Mouse (Mus musculus) limb, embryonic 13.5 days (tissue): ENCODE results near the gene Bnc1. TPM values are rescaled to one million over a fixed set of nuclear protein-coding genes. Genes with fewer than 3 reads are reported as not detected.

ENCODE experiments used
- ATAC-seq: fragments of 200-750 bp; cut with Nextera tagmentation; 2 replicates; pipeline ENCODE4 v1.8.0; 2017; ENCODE audit warnings: low read depth, moderate number of reproducible peaks, moderate TSS enrichment; ENCODE audit not compliant: low FRiP score
- H3K27ac ChIP-seq: fragments of 300-500 bp; sonication (generic); 2 replicates; pipeline ENCODE4 v1.5.1; 2015; ENCODE audit warnings: inconsistent platforms, mild to moderate bottlenecking, moderate library complexity
- H3K27me3 ChIP-seq: fragments of 300-500 bp; sonication (generic); 2 replicates; pipeline ENCODE4 v1.6.1; 2015; ENCODE audit warnings: mild to moderate bottlenecking, inconsistent platforms
- H3K36me3 ChIP-seq: fragments of 300-500 bp; sonication (generic); 2 replicates; pipeline ENCODE4 v1.6.1; 2015; ENCODE audit warnings: inconsistent platforms, mild to moderate bottlenecking, moderate library complexity
- H3K4me1 ChIP-seq: fragments of 300-500 bp; sonication (generic); 2 replicates; pipeline ENCODE4 v1.6.1; 2015; ENCODE audit warnings: inconsistent platforms
- H3K4me2 ChIP-seq: fragments of 300-500 bp; sonication (generic); replicated peaks from 2 replicates; pipeline ENCODE4 v1.6.1; 2015; ENCODE audit warnings: inconsistent platforms, mild to moderate bottlenecking, moderate library complexity
- H3K4me3 ChIP-seq: fragments of 300-500 bp; sonication (generic); 2 replicates; pipeline ENCODE4 v1.5.1; 2015; ENCODE audit warnings: moderate library complexity, mild to moderate bottlenecking, inconsistent platforms
- H3K9ac ChIP-seq: fragments of 300-500 bp; sonication (generic); 2 replicates; pipeline ENCODE4 v1.6.1; 2015; ENCODE audit warnings: mild to moderate bottlenecking, inconsistent platforms
- H3K9me3 ChIP-seq: fragments of 300-500 bp; sonication (generic); 2 replicates; pipeline ENCODE4 v1.6.1; 2016; ENCODE audit warnings: inconsistent platforms
- WGBS: fragments of 180-500 bp; shearing (Covaris S2); methylation state at CpG from one replicate; pipeline ENCODE4 v1.1.7; 2015; 5-methylcytosine and 5-hydroxymethylcytosine counted together
- polyA plus RNA-seq: library from polyadenylated mRNA; unstranded; fragments of >200 nt; fragmentation: Nextera tagmentation; extraction: Ambion mirVana; gene quantifications from 2 replicates; pipeline ENCODE4 v1.2.1, GENCODE M21; 2015

The Bnc1 gene
- 2.2 and 2.3 TPM in 2 replicates for polyA plus RNA-seq

GRCm38 (mm10) chr7:81992131-81993061 is at the start of gene Bnc1:
Gene Bnc1 (minus strand): TSS chr7:81992292.
- Histone ChIP-seq H3K4me1 (peaks cover 40% of the 10 kb centered on the region), H3K9ac (peak within 1 kb of the TSS; percentile 66), H3K4me3 (peak within 1 kb of the TSS; percentile 60), H3K4me2 (peak within 1 kb of the TSS; percentile 91), H3K9me3 (no peaks in the 10 kb centered on the region), H3K27ac (peak within 1 kb of the TSS; percentile 15; the same call in 1 of the 2 replicates), H3K36me3 (no peaks in the 10 kb centered on the region), H3K27me3 (peaks cover 90% of the 10 kb centered on the region)
- peak; percentile 35; the same call in 1 of the 2 replicates for ATAC-seq
- WGBS = under 1% methylated on average over 78 of the region's 105 CpGs

GRCm38 (mm10) chr7:82033347-82033746 is 41.3 kb upstream of the Bnc1 start:
- no peak overlapping the region for H3K4me2 ChIP-seq
- 53% methylated on average over 1 of the region's 1 CpGs for whole genome bisulfite sequencing
- no peak overlapping the region for H3K27ac ChIP-seq
- H3K36me3 ChIP-seq = no peaks in the 10 kb centered on the region
- 0 out of 2 replicates have a peak, but pooled peaks cover 7% of the 10 kb centered on the region for H3K4me1 ChIP-seq
- no peaks in the 10 kb centered on the region for H3K9me3 ChIP-seq
- no peaks in the 10 kb centered on the region for H3K27me3 ChIP-seq
- H3K9ac ChIP-seq = no peak overlapping the region
- ATAC-seq = no peak
- no peak overlapping the region for H3K4me3 ChIP-seq

GRCm38 (mm10) chr7:82029666-82030065 is 37.6 kb upstream of the Bnc1 start:
- ATAC-seq = no peak
- no peak overlapping the region for H3K27ac ChIP-seq
- no peak overlapping the region for H3K4me2 ChIP-seq
- H3K27me3 ChIP-seq = no peaks in the 10 kb centered on the region
- H3K4me3 ChIP-seq = no peak overlapping the region
- no peaks in the 10 kb centered on the region for H3K9me3 ChIP-seq
- no peaks in the 10 kb centered on the region for H3K36me3 ChIP-seq
- 63% methylated on average over 9 of the region's 9 CpGs for WGBS
- H3K9ac ChIP-seq = no peak overlapping the region
- H3K4me1 ChIP-seq = 0 out of 2 replicates have a peak, but pooled peaks cover 10% of the 10 kb centered on the region

GRCm38 (mm10) chr7:82025802-82026201 is 33.7 kb upstream of the Bnc1 start:
- Histone ChIP-seq H3K4me1 (0 out of 2 replicates have a peak, but pooled peaks cover 10% of the 10 kb centered on the region), H3K4me2 (no peak overlapping the region), H3K27ac (no peak overlapping the region), H3K27me3 (no peaks in the 10 kb centered on the region), H3K9ac (no peak overlapping the region), H3K9me3 (no peaks in the 10 kb centered on the region), H3K4me3 (no peak overlapping the region), H3K36me3 (no peaks in the 10 kb centered on the region)
- 29% methylated on average over 2 of the region's 2 CpGs for WGBS
- ATAC-seq = no peak

GRCm38 (mm10) chr7:82023676-82024075 is 31.6 kb upstream of the Bnc1 start:
- no peak overlapping the region for H3K9ac ChIP-seq
- no peaks in the 10 kb centered on the region for H3K27me3 ChIP-seq
- H3K9me3 ChIP-seq = no peaks in the 10 kb centered on the region
- H3K36me3 ChIP-seq = no peaks in the 10 kb centered on the region
- ATAC-seq = no peak
- WGBS = 85% methylated on average over 2 of the region's 2 CpGs
- H3K4me3 ChIP-seq = no peak overlapping the region
- no peak overlapping the region for H3K27ac ChIP-seq
- no peak overlapping the region for H3K4me2 ChIP-seq
- 0 out of 2 replicates have a peak, but pooled peaks cover 3% of the 10 kb centered on the region for H3K4me1 ChIP-seq

GRCm38 (mm10) chr7:82022404-82022803 is 30.3 kb upstream of the Bnc1 start:
- Histone ChIP-seq H3K9me3 (no peaks in the 10 kb centered on the region), H3K4me1 (peaks cover 5% of the 10 kb centered on the region), H3K27ac (no peak overlapping the region), H3K4me2 (no peak overlapping the region), H3K9ac (no peak overlapping the region), H3K36me3 (no peaks in the 10 kb centered on the region), H3K27me3 (peaks cover 11% of the 10 kb centered on the region), H3K4me3 (no peak overlapping the region)
- 92% methylated on average over 1 of the region's 1 CpGs for WGBS
- no peak for ATAC-seq

GRCm38 (mm10) chr7:82018031-82018430 is 25.9 kb upstream of the Bnc1 start:
- no peak overlapping the region for H3K27ac ChIP-seq
- no peak overlapping the region for H3K4me3 ChIP-seq
- H3K36me3 ChIP-seq = no peaks in the 10 kb centered on the region
- H3K9me3 ChIP-seq = no peaks in the 10 kb centered on the region
- peaks cover 11% of the 10 kb centered on the region for H3K4me1 ChIP-seq
- peaks cover 39% of the 10 kb centered on the region for H3K27me3 ChIP-seq
- ATAC-seq = no peak
- H3K4me2 ChIP-seq = no peak overlapping the region
- 96% methylated on average over 2 of the region's 2 CpGs for WGBS
- H3K9ac ChIP-seq = no peak overlapping the region

- H3K36me3 ChIP-seq = no peaks in the 10 kb centered on the region
- peaks cover 45% of the 10 kb centered on the region for H3K27me3 ChIP-seq
- H3K9ac ChIP-seq = 0 out of 2 replicates have a peak overlapping the region, but pooled peaks have one; percentile 19
- H3K4me1 ChIP-seq = peaks cover 17% of the 10 kb centered on the region
- no peak for ATAC-seq
- H3K4me2 ChIP-seq = peak overlapping the region; percentile 57
- WGBS = 7% methylated on average over 25 of the region's 25 CpGs
- peak overlapping the region; percentile 27 for H3K4me3 ChIP-seq
- no peaks in the 10 kb centered on the region for H3K9me3 ChIP-seq
- H3K27ac ChIP-seq = no peak overlapping the region
Measured at GRCm38 (mm10) chr7:82016751-82017710, 24.9 kb upstream of the Bnc1 start.

- Histone ChIP-seq H3K27me3 (peaks cover 42% of the 10 kb centered on the region), H3K4me1 (peaks cover 22% of the 10 kb centered on the region), H3K27ac (no peak overlapping the region), H3K4me3 (no peak overlapping the region), H3K9me3 (no peaks in the 10 kb centered on the region), H3K4me2 (peak overlapping the region; percentile 28; the same call in 1 of the 2 replicates), H3K9ac (no peak overlapping the region), H3K36me3 (no peaks in the 10 kb centered on the region)
- ATAC-seq = no peak
- 3% methylated on average over 13 of the region's 13 CpGs for WGBS
Measured at GRCm38 (mm10) chr7:82012472-82012871, 20.4 kb upstream of the Bnc1 start.

GRCm38 (mm10) chr7:82011534-82012401 is 19.7 kb upstream of the Bnc1 start:
- Histone ChIP-seq H3K4me1 (peaks cover 19% of the 10 kb centered on the region), H3K9ac (no peak overlapping the region), H3K36me3 (no peaks in the 10 kb centered on the region), H3K27me3 (peaks cover 38% of the 10 kb centered on the region), H3K9me3 (no peaks in the 10 kb centered on the region), H3K27ac (no peak overlapping the region), H3K4me3 (no peak overlapping the region), H3K4me2 (peak overlapping the region; percentile 28; the same call in 1 of the 2 replicates)
- 27% methylated on average over 18 of the region's 19 CpGs for WGBS
- no peak for ATAC-seq

- Histone ChIP-seq H3K4me3 (no peak overlapping the region), H3K4me1 (peaks cover 20% of the 10 kb centered on the region), H3K36me3 (no peaks in the 10 kb centered on the region), H3K27ac (no peak overlapping the region), H3K4me2 (no peak overlapping the region), H3K9ac (no peak overlapping the region), H3K9me3 (no peaks in the 10 kb centered on the region), H3K27me3 (peaks cover 12% of the 10 kb centered on the region)
- 59% methylated on average over 2 of the region's 2 CpGs for WGBS
- no peak for ATAC-seq
Measured at GRCm38 (mm10) chr7:82007151-82007550, 15.1 kb upstream of the Bnc1 start.
